Mouse (Mus musculus) hindbrain, embryonic 16.5 days (tissue): ENCODE results near the gene Retsat. TPM values are rescaled to one million over a fixed set of nuclear protein-coding genes. Genes with fewer than 3 reads are reported as not detected.

ENCODE experiments used
- ATAC-seq: fragments of 200-750 bp; cut with Nextera tagmentation; 2 replicates; pipeline ENCODE4 v1.8.0; 2017; ENCODE audit warnings: moderate TSS enrichment, moderate library complexity
- H3K27ac ChIP-seq: fragments of 300-500 bp; sonication (generic); 2 replicates; pipeline ENCODE4 v1.5.1; 2014; ENCODE audit warnings: low read depth, mild to moderate bottlenecking, control low read depth, low read length, moderate library complexity
- H3K27me3 ChIP-seq: fragments of 300-500 bp; sonication (generic); replicated peaks from 2 replicates; pipeline ENCODE4 v1.6.1; 2014; ENCODE audit warnings: low read length; ENCODE audit not compliant: control insufficient read depth, insufficient read depth
- H3K36me3 ChIP-seq: fragments of 300-500 bp; sonication (generic); 2 replicates; pipeline ENCODE4 v1.6.1; 2014; ENCODE audit warnings: mild to moderate bottlenecking, low read length, moderate library complexity, mixed read lengths; ENCODE audit not compliant: control insufficient read depth, insufficient read depth
- H3K4me1 ChIP-seq: fragments of 300-500 bp; sonication (generic); 2 replicates; pipeline ENCODE4 v1.6.1; 2014; ENCODE audit warnings: low read depth, low read length; ENCODE audit not compliant: control insufficient read depth, insufficient read depth
- H3K4me2 ChIP-seq: fragments of 300-500 bp; sonication (generic); 2 replicates; pipeline ENCODE4 v1.6.1; 2014; ENCODE audit warnings: mild to moderate bottlenecking, low read length, control low read depth, moderate library complexity
- H3K4me3 ChIP-seq: fragments of 300-500 bp; sonication (generic); 2 replicates; pipeline ENCODE4 v1.5.1; 2014; ENCODE audit warnings: mild to moderate bottlenecking, low read length, control low read depth, moderate library complexity
- H3K9ac ChIP-seq: fragments of 300-500 bp; sonication (generic); 2 replicates; pipeline ENCODE4 v1.6.1; 2014; ENCODE audit warnings: low read depth, mild to moderate bottlenecking, control low read depth, low read length, moderate library complexity
- H3K9me3 ChIP-seq: fragments of 300-500 bp; sonication (generic); 2 replicates; pipeline ENCODE4 v1.6.1; 2014; ENCODE audit warnings: mild to moderate bottlenecking, low read length, moderate library complexity; ENCODE audit not compliant: control insufficient read depth
- WGBS: fragments of 180-500 bp; shearing (Covaris S2); extraction: QIAGEN DNeasy Blood & Tissue Kit; methylation state at CpG from one replicate; pipeline ENCODE4 v1.1.7; 2014; 5-methylcytosine and 5-hydroxymethylcytosine counted together
- polyA plus RNA-seq: library from polyadenylated mRNA; unstranded; fragments of >200 nt; fragmentation: Nextera tagmentation; extraction: Ambion mirVana; gene quantifications from 2 replicates; pipeline ENCODE4 v1.2.1, GENCODE M21; 2015

Gene Retsat
- polyA plus RNA-seq, 1 experiment from 2014 or later, result 7.0 TPM

GRCm38 (mm10) chr6:72627276-72627675 is 29.0 kb downstream of the Retsat start:
- H3K27ac ChIP-seq, result no peak overlapping the region
- no peaks in the 10 kb centered on the region for H3K27me3 ChIP-seq
- no peaks in the 10 kb centered on the region for H3K36me3 ChIP-seq
- ATAC-seq, result peak; percentile 22; the same call in 1 of the 2 replicates
- no peaks in the 10 kb centered on the region for H3K9me3 ChIP-seq
- no peak overlapping the region for H3K4me3 ChIP-seq
- WGBS, result 78% methylated on average over 16 of the region's 16 CpGs
- no peak overlapping the region for H3K9ac ChIP-seq
- H3K4me1 ChIP-seq, result no peaks in the 10 kb centered on the region
- no peak overlapping the region for H3K4me2 ChIP-seq

- ATAC-seq, result no peak
- Histone ChIP-seq H3K9me3 (no peaks in the 10 kb centered on the region), H3K4me1 (no peaks in the 10 kb centered on the region), H3K4me3 (no peak overlapping the region), H3K27ac (no peak overlapping the region), H3K27me3 (no peaks in the 10 kb centered on the region), H3K36me3 (no peaks in the 10 kb centered on the region), H3K9ac (no peak overlapping the region), H3K4me2 (no peak overlapping the region)
- whole genome bisulfite sequencing, result 97% methylated on average over 2 of the region's 2 CpGs
Observed at GRCm38 (mm10) chr6:72630370-72630769, 32.1 kb downstream of the Retsat start.

GRCm38 (mm10) chr6:72630961-72631360 is 32.7 kb downstream of the Retsat start:
- H3K4me3 ChIP-seq, result no peak overlapping the region
- H3K9ac ChIP-seq, result no peak overlapping the region
- H3K36me3 ChIP-seq, result no peaks in the 10 kb centered on the region
- no peak overlapping the region for H3K4me2 ChIP-seq
- no peak for ATAC-seq
- no peak overlapping the region for H3K27ac ChIP-seq
- H3K4me1 ChIP-seq, result no peaks in the 10 kb centered on the region
- no peaks in the 10 kb centered on the region for H3K27me3 ChIP-seq
- 91% methylated on average over 14 of the region's 14 CpGs for WGBS
- no peaks in the 10 kb centered on the region for H3K9me3 ChIP-seq

- Histone ChIP-seq H3K9me3 (no peaks in the 10 kb centered on the region), H3K4me1 (no peaks in the 10 kb centered on the region), H3K36me3 (no peaks in the 10 kb centered on the region), H3K27ac (no peak overlapping the region), H3K4me2 (no peak overlapping the region), H3K9ac (no peak overlapping the region), H3K27me3 (no peaks in the 10 kb centered on the region), H3K4me3 (no peak overlapping the region)
- ATAC-seq, result peak; percentile 51; the same call in 1 of the 2 replicates
- 79% methylated on average over 6 of the region's 6 CpGs for WGBS
Observed at GRCm38 (mm10) chr6:72631700-72632099, 33.4 kb downstream of the Retsat start.

- no peak overlapping the region for H3K27ac ChIP-seq
- no peak overlapping the region for H3K9ac ChIP-seq
- H3K4me2 ChIP-seq, result no peak overlapping the region
- ATAC-seq, result no peak
- no peak overlapping the region for H3K4me3 ChIP-seq
- no peaks in the 10 kb centered on the region for H3K36me3 ChIP-seq
- no peaks in the 10 kb centered on the region for H3K27me3 ChIP-seq
- H3K9me3 ChIP-seq, result no peaks in the 10 kb centered on the region
- WGBS, result 78% methylated on average over 10 of the region's 10 CpGs
- H3K4me1 ChIP-seq, result no peaks in the 10 kb centered on the region
Observed at GRCm38 (mm10) chr6:72634311-72634710, 36.0 kb downstream of the Retsat start.

DNA sequence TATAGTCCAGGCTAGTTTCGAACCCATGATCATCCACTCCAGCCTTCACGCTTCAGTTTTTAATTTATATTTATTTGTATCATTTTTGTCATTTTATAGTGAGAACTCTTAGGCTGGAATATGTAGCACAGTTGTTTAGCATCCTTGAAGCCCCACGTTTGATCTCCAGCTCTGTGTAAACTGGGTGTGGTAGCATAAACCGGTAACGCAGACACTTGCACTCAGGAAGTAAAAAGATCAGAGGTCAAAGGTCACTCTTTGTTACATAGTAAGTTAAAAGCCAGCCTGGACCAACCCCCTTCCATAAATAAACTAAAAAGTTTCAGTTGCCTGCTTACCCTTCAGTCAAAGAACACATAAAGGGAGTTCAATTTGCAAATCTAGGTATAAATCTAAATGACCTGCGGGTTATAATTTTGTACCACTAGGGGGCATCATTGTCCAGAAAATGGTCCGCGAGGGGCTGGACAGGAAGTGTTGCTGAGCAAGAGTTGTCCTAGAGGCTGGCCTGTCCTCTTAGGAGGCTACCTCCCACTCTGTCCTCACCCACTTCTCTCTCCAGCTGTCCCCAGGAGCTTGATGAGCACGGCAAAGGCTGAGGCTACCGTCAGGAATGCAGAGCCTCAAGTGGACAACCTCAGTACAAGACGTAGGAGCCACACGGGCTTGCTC is 37.6 kb downstream of the Retsat start:
- no peaks in the 10 kb centered on the region for H3K4me1 ChIP-seq
- no peaks in the 10 kb centered on the region for H3K9me3 ChIP-seq
- no peak overlapping the region for H3K4me3 ChIP-seq
- H3K9ac ChIP-seq, result no peak overlapping the region
- no peak overlapping the region for H3K27ac ChIP-seq
- 46% methylated on average over 12 of the region's 12 CpGs for WGBS
- 0 out of 2 replicates have a peak, but pooled peaks have one; percentile 59 for ATAC-seq
- H3K27me3 ChIP-seq, result no peaks in the 10 kb centered on the region
- no peak overlapping the region for H3K4me2 ChIP-seq
- H3K36me3 ChIP-seq, result no peaks in the 10 kb centered on the region

DNA sequence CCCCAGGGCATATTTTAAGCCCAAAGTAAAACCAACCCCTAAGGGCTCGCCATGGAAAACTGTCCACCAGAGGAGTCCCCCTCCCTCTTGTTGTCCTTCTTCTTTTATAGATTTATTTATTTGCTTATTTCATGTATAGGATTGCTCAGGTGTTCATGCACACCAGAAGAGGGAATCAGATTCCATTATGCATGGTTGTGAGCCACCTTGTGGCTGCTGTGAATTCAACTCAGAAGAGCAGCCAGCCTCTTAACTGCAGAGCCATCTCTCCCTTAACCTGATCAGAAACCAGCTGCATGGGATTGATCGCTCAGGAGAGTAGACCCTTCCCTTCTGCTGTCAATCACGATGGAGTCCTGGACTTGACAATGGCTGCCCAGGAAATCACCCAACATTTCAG is 38.7 kb downstream of the Retsat start:
- Histone ChIP-seq H3K4me2 (no peak overlapping the region), H3K27ac (no peak overlapping the region), H3K36me3 (no peaks in the 10 kb centered on the region), H3K9me3 (no peaks in the 10 kb centered on the region), H3K9ac (no peak overlapping the region), H3K4me1 (no peaks in the 10 kb centered on the region), H3K4me3 (no peak overlapping the region), H3K27me3 (no peaks in the 10 kb centered on the region)
- 82% methylated on average over 3 of the region's 3 CpGs for WGBS
- ATAC-seq, result no peak

- H3K9me3 ChIP-seq, result no peaks in the 10 kb centered on the region
- WGBS, result 83% methylated on average over 18 of the region's 18 CpGs
Observed at GRCm38 (mm10) chr6:72641218-72641954, 43.1 kb downstream of the Retsat start.

GRCm38 (mm10) chr6:72644576-72644975 is 46.3 kb downstream of the Retsat start:
- Histone ChIP-seq H3K27me3 (no peaks in the 10 kb centered on the region), H3K4me1 (peaks cover 4% of the 10 kb centered on the region; the same call in 1 of the 2 replicates), H3K9ac (no peak overlapping the region), H3K4me2 (no peak overlapping the region), H3K27ac (no peak overlapping the region), H3K36me3 (no peaks in the 10 kb centered on the region), H3K9me3 (no peaks in the 10 kb centered on the region), H3K4me3 (no peak overlapping the region)
- ATAC-seq, result no peak
- 86% methylated on average over 4 of the region's 4 CpGs for WGBS

More at GRCm38 (mm10) chr6:72641218-72641954, 43.1 kb downstream of the Retsat start:
- Histone ChIP-seq H3K4me2 (no peak overlapping the region), H3K27ac (no peak overlapping the region), H3K27me3 (no peaks in the 10 kb centered on the region), H3K9ac (no peak overlapping the region), H3K36me3 (no peaks in the 10 kb centered on the region), H3K4me3 (no peak overlapping the region), H3K4me1 (no peaks in the 10 kb centered on the region)
- no peak for ATAC-seq
